Mouse (Mus musculus): ENCODE measurements around the gene Ubn1.

GRCm38 (mm10) chr16:5109877-5110276 lies 60.0 kb downstream of the Ubn1 start:
- TF ChIP-seq CTCF (IDR thresholded peaks at IDR 0.05; ENCODE audit: control insufficient read depth, insufficient read depth, low read length) (no peak), POLR2A (IDR thresholded peaks at IDR 0.05; ENCODE audit: borderline replicate concordance, control insufficient read depth, low read depth, low read length) (no peak)
